Mouse (Mus musculus) T-helper 17 cell (primary cell): ENCODE measurements around the gene Smg9.

ENCODE experiments used
- in situ Hi-C, 2 experiments: fragments of 300-600 bp; cut with MboI, MseI; formaldehyde crosslinking; loops; 1 replicate in 1 of 2; 2 replicates in 1 of 2; pipeline ENCODE4 v1.15.1; 2025; ENCODE audit warnings: high pct_unique_total_duplicates in 2 of 2

The Smg9 gene

GRCm38 (mm10) chr7:24466835-24467234 lies 67.4 kb downstream of the Smg9 start:
- in situ Hi-C loops, result no loop called here

GRCm38 (mm10) chr7:24467886-24468285 lies 68.5 kb downstream of the Smg9 start:
- in situ Hi-C loops, result no loop called here

GRCm38 (mm10) chr7:24469126-24469525 lies 69.7 kb downstream of the Smg9 start:
- in situ Hi-C loops, result no loop called here

- in situ Hi-C loops, result no loop called here
Measured at GRCm38 (mm10) chr7:24470356-24470755, 70.9 kb downstream of the Smg9 start.
